Mouse (Mus musculus) adrenal gland, adult 8-10 months (tissue): ENCODE data around the gene Qars. TPM values are rescaled to one million over a fixed set of nuclear protein-coding genes. Genes with fewer than 3 reads are reported as not detected.

Experiments
- DNase-seq: peaks from one replicate; pipeline ENCODE4 v3.0.0; 2022
- total RNA-seq, 4 experiments: library from RNA; stranded (reverse); gene quantifications; 2 replicates each; pipeline ENCODE4 v1.2.4; 2022

Qars gene
- total RNA-seq, 4 experiments from 2014 or later = 181 to 239 (median 220) TPM

DNA sequence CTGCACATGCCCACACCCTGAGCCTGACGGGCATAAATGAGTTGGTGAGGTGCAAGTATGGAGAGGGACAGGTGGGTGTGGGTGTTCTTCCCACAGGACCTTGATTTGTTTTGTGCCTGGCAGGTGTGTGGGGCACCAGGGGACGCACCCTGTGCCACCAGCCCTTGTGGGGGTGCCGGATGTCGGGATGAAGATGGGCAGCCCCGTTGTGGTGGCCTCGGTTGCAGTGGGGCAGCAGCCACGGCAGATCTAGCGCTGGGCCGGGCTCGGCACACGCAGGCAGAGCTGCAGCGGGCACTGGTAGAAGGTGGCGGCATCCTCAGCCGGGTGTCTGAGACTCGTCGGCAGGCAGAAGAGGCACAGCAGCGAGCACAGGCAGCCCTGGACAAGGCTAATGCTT, 19.1 kb upstream of the Qars start:
- no peak for DNase-seq

DNA sequence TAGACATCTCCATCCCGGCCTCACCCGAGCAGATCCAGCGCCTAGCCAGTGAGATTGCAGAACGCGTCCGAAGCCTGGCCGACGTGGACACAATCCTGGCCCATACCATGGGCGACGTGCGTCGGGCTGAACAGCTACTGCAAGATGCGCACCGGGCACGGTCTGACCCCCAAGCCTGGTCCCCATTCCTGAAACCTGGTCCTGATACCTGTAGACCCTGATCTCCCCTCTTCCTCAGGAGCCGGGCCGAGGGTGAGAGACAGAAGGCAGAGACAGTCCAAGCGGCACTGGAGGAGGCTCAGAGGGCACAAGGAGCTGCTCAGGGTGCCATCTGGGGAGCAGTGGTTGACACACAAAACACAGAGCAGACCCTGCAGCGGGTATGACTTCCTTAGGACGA, 18.3 kb upstream of the Qars start:
- no peak for DNase-seq

DNA sequence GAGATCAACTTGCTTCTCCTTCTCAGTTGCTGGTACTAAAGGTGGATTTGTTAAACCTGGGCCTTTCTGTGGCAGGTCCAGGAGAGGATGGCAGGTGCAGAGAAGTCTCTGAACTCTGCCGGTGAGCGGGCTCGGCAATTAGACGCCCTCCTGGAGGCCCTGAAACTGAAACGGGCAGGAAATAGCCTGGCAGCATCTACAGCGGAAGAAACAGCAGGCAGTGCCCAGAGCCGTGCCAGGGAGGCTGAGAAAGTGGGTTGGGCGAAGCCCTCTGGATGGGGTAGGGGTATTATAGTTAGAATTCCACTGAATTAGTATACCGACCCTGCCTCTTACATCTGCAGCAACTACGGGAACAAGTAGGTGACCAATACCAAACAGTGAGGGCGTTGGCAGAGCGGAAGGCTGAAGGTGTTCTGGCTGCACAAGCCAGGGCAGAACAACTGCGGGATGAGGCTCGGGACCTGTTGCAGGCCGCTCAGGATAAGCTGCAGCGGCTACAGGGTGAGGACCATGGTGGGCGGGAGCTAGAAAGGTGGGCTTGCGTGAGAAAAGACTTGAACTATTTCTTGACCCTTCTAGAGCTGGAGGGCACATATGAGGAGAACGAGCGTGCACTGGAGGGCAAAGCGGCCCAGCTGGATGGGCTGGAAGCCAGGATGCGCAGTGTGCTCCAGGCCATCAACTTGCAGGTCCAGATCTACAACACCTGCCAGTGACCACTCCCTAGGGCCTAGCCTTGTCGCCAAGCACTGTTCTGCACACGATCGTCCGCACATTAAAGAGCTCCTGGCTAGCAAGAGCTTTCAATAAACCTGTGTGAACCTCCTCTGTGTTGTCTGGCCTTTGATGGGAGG, 17.6 kb upstream of the Qars start:
- no peak for DNase-seq

DNA sequence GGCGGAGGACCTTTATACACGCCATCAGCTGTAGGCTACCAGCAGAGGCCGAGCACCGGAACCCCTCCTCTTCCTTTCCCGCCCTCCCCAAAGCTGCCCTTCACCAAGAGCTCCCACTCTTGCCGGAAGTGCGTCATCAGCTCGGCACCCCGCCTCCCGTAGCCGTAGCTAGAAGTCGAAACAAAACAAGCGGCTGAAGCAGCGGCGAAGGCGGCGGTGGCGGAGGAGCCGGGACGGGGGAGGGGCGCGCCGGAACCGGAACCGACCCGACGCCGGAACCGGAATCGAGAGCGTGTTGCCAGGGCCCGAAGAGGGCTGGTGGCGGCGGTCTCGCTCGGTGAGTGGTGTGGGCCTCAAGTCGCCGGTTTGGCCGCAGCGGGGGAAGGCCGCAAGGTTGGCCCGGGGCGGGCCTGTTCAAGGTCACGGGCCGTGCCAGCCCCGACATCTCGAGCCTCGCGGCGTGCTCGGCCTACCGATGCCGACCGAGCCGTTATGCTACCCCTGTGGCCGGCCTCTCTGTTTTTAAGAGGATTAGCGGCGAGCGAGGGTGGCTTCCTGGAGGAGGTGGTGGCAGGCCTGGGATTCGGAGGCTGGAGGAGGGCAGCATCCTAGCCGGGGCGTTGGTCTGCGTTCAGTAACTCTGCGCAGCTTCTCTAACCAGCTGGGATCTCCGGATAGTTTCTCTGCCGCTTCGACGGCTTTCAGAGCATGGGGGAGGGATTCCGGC, 16.8 kb upstream of the Qars start, which contains the start of gene Usp19:
Usp19 (plus strand) TSS at position 44 of the 727 bp plus-strand sequence.
- DNase-seq = peak; percentile 97

DNA sequence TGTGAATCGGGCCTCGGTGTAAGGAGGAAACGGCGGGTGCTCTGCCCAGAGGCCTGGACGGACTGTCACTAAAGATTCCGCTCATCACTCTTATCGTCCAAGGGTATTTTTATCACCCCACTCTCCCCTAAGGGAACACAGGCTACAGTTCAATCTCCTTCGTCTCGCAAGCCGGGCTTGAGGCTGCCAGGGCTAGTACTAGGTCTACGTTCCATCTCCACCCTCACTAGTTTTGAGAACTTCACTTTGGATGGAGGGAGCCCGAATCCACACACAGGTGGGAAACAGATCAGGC, 16.3 kb upstream of the Qars start:
- no peak for DNase-seq

DNA sequence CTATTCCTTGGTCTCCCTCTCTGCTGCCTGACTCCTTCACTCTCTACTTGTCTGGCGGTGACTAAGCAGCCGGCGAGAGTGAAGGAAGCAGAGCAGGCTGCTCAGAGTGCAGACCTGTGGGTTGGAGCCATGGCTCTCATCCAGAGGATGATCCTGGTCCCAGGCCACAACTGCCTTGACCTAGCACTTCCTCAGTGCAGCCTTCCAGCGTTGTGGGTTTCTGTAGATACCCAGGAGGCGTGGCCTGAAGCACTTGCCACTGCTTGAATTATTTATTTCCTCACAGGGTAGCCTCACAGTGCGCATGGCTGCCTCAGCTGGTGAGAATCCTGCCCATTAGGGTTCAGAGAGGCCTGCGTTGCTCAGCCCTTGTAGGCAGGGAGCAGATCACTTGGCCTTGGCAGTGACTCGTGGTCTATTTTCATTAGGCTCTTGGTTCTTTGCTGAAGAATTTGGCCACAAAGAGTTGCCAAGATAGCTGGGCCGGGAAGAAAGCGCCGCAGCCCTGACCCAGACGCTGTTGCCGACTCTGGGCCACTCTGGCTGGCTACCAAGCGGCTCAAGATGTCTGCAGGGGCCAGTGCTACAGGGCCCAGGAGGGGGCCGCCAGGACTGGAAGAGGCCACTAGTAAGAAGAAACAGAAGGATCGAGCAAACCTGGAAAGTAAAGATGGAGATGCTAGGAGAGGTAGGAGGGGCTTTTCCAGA, 15.3 kb upstream of the Qars start:
- peak; percentile 90 for DNase-seq

DNA sequence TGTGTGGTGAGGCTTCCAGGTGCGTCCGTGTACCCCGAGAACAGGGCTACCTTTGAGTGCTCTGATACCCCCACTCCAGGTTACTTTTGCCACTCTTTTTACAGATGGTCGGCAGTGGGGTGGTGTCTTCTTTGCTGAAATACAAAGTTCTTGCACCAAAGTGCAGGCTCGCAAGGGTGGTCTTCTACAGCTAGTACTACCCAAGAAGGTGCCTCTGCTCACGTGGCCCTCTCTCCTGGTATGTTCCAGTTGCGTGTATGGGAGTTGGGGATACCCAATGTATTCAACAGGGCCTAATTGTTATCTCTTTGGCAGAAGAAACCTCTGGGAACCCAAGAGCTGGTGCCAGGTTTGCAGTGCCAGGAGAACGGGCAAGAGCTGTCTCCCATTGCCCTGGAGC, 14.3 kb upstream of the Qars start:
- DNase-seq = no peak

DNA sequence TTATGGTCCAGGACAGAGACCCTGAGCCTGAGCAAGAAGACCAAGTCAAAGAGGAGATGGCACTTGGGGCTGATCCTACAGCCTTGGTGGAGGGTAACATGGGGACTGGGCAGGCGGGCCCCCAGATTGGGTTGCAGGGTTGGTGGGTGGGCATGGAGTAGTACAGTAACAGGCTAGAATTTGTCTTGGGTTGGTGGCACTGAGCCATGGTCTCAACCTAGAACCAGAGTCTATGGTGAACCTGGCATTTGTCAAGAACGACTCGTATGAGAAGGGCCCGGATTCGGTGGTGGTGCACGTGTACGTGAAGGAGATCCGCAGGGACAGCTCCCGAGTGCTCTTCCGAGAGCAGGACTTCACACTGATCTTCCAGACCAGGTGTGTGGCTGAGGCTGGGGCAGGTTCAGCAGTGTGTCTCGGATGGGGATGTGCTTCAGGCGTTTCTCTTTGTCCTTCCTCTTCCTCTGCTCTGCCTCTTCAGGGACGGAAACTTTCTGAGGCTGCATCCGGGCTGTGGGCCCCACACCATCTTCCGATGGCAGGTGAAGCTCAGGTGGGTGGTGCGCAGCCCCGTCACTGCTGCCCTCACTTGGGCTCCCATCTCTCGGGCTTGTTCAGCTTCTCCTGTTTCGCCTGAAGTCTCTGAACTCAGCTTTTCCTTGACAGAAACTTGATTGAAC, 13.2 kb upstream of the Qars start:
- no peak for DNase-seq

DNA sequence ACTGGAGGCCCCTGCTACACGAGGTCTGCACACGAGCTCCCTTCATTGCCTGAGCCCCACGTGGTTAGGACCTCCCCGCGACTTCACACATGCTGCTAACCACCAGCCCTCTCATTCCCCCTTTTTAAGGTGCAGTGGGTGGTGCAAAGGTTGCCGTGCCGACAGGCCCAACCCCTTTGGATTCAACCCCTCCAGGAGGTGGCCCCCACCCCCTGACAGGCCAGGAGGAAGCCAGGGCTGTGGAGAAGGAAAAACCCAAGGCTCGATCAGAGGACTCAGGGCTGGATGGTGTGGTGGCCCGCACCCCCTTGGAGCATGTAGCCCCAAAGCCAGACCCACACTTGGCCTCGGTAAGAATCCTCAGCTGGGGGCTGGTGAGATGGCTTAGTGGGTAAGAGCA, 12.6 kb upstream of the Qars start:
- no peak for DNase-seq

DNA sequence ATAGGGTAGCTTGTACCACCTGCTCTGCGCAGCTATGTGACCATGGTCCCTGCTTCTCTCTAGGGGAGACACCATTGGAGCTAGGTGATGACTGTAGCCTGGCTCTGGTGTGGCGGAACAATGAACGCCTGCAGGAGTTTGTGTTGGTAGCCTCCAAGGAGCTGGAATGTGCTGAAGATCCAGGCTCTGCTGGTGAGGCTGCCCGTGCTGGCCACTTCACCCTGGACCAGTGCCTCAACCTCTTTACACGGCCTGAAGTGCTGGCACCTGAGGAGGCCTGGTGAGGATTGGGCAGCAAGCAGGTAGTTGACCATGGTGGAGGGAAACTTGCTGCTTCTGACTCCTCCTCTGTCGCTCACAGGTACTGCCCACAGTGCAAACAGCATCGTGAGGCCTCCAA, 8.3 kb upstream of the Qars start:
- no peak for DNase-seq

DNA sequence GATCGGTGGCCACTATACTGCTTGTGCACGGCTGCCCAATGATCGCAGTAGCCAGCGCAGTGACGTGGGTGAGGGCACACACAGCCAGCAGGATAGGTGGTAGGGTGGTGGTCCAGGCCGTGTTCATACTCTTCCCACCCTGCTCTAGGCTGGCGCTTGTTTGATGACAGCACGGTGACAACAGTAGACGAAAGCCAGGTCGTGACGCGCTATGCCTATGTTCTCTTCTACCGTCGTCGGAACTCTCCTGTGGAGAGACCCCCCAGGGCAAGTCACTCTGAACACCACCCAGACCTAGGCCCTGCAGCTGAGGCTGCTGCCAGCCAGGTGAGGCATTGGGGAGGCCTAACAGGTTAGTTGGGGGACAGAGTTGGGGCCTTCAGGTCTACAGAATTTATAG, 7.6 kb upstream of the Qars start:
- no peak for DNase-seq

DNA sequence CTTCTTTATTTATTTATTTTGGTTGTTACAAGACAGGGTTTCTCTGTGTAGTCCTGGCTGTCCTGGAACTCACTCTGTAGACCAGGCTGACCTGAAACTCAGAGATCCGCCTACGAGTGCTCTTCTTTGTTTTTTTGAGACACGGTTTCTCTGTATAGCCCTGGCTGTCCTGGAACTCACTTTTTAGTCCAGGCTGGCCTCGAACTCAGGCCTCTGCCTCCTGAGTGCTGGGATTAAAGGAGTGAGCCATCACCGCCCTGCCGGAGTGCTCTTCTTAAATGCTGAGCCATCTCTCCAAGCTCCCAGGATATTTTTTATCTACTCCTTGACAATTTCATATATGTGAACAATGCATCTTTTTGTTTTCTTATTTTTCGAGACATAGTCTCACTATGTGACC, 605 bp upstream of the Qars start:
- no peak for DNase-seq

DNA sequence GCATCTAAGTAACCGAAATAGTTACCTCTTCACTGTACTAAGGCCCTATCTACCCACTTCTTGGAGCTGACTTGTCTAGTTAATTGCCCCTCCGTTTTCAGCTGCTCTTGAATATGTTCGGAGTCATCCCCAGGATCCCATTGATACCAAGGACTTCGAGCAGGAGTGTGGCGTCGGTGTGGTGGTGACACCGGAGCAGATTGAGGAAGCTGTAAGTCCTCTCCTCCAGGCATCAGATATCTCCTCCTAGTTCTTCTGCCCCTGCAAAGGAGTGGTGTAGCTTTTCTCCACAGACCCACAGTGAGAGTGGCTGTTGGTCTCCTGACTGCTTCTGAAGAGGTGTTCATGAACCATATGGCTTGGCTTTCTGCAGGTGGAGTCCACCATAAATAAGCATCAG, 1.3 kb downstream of the Qars start:
- DNase-seq = no peak

DNA sequence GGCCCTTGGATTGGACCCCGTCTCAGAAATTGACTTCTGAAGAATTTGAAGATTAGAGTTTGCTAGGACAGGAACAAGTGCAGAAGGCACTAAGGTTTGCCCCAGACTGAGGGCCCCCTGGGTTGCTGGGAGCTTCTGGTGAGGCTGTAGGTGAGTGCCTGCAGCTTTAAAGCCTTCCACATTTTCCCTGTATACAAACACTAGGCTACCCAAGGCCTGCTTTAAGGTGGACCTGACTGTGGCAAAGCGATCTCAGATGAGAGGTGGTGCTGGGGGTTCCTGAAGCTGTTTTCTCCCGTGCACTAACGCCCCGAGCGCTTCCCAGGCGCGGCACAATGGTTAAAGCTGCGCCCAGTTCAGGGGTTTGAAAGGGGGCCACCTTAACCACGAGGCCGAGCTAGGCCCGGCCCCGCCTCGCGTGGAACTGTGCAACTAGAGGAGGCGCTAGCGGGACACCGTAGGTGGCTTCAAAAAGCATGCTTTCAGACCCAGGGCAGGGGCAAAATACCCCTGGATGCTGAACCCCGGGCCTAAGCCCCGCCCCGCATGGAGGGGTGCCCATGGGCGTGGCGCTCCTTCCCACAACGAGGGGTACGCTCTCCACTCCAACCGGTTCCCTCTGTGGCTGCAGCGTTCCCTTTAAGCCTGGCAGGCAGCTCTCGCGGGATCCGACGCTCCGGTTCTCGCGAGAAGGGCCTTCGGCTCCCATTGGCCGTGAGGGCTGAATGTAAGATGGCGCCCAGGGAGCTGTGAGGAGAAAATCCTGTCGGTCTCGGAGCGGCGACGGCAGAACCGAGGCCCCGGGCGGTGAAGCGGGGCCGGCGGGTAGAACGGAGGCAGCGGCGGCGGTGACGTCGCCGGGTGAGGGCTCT, 9.1 kb downstream of the Qars start, which contains the start of gene Qrich1:
Qrich1 (plus strand) TSS at position 427 of the 872 bp plus-strand sequence.
- peak; percentile 94 for DNase-seq

DNA sequence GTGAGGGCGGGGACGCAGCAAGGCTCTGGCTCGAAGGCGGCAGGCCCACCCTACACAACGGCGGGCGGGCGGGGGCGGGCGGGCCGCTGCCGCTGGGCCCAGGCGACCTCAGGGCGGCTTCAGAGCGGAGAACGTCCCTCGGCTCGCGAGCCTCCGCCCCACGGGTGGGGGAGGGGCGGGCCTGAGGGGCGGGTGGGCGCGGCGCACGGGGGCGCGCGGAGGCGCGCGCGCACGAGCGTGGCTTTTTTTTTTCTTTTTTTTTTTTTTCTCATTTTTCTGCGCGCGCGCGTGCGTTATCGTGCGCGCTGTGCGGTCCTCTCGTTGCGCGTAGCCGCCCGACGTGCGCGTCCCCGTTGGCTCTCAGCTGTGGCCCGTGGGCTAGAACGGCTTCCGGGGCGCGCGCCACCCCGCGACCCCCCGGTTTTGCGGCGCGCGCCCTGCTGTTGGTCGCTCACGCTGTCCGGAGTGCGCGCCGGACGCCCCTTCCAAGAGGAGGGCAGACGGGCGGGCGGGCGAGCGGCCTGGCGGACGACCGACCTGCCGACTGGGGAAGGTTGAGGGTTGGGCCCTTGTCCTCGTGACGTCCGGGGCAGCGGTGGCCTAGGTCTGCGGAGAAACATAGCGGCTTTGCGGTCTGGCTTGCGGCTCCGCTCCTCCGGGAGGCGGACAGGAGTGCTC, 9.9 kb downstream of the Qars start:
- DNase-seq = peak; percentile 70

DNA sequence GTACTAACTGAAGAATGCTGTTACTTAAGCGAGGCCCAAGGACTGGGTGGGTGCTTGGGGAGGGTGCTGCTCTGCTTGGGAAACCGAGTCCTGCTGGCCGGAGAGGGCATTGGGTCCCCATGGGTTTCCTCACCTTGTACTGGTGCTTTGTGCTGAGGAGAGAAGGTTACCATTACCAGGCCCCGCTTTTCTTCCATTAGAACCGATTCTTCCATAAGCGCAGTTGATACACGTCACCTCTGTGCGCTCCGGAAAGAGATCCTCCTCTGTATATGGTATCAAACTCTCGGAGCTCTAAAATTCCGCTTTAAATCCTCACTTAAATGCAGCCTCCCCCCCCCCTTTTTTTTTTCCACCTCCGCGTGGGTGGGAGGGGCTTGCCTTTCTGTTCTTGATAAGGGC, 10.4 kb downstream of the Qars start:
- no peak for DNase-seq

DNA sequence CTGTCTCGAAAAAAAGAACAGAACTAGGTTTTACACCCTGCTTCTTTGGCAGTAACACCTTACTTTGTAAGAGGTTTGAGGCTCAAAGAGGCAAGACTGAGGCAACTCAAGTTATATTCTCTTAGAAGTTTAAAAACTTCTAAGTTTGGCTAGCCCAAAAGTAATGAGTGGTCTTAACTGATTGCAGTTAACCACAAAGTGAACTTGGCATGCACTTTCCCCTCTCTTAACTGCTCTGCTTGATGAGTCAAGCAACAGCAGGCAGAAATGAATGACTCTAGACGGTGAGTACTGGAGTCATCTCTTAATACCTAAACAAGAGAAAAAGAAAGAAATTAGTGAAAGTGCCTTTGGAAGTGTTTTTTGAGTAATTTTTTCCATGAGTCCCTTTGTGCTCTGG, 14.1 kb downstream of the Qars start:
- no peak for DNase-seq

DNA sequence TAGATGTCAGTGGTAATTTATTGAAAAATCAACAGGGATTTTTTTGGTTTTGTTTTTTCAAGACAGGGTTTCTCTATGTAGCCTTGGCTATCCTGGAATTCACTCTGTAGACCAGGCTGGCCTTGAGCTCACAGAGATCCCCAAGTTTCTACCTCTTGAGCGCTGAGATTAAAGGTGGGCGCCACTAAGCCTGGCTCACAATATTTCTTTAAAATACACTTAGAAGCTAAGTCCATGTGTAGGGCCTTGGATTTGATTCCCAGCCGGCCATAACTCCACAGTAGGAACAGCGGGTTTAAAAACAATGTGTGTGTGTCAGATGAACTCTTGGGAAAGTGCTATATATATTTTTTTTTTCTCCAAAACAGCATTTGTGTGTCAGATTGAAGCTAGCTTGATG, 15.8 kb downstream of the Qars start:
- no peak for DNase-seq

DNA sequence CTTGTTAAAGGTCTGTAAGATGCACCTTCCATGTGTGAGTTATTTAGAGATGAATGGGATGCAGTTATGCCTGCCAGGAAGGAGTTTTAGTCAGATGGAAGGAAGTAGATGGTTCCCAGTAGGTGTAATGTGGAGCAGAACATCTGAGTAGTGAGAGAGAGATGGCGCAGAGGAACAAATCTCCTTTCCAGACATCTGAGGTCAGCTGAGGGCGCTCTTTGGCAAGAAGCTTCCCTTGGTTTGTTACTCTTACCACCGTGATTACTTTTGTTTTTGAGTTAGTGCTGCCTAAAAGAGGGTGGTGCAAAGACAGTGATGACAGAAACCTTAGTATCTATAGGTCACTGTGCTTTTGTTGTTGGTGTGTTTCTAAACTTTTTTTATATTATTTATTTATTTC, 17.9 kb downstream of the Qars start:
- no peak for DNase-seq

DNA sequence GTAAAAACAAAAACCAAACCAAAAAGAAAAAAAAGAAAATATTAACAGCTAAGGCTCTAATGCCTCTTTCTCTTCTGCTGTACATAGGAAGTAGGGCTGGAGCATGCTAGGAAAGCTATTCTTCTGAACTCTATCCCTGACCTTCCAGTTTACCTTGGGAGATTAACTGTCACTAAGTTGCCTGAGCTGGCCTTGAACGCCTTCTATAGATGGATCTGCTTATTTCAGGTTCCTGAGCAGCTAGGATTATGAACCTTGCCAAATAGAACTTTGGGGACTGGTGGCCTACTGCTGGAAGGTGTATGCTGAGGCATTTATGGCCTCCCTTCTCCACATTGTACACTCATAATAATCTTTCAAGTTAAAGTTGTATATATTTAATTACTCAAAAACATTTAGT, 23.4 kb downstream of the Qars start:
- DNase-seq = no peak

DNA sequence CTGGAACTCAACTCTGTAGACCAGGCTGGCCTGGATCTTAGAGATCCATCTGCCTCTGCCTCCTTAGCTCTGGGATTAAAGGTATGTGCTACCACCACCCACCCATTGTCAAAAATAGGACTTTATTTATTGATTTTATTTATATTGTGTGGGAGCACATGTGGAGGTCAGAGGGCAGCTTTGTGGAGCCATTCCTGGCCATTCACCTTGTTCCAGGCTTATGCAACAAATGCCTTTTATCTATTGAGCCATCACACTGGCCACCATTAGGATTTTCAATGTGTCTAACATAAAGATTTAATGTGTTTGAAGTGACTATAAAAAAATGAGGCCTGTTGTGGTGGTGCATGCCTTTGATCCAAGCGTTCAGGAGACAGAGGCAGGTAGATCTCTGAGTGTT, 24.0 kb downstream of the Qars start:
- DNase-seq = no peak
